Mouse (Mus musculus): ENCODE data around the gene Katnb1.

Gene Katnb1

DNA sequence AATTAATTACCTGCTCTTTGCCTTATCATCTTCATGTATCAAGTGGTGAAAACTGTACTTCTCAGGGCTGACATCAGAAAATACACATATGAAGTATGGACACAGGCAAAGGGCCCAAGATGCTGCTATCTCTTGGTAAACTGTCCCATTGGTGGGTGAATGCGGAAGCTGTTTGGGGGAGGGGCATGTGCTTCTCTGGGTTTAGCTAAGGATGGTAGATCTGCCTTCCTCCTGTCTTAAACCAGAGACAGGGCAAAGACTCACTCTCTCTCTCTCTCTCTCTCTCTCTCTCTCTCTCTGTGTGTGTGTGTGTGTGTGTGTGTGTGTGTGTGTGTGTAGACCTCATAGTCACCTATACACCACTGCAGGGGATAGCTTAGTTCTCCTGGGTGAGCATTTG lies 60.0 kb downstream of the Katnb1 start:
- no peak for DNase-seq

GRCm38 (mm10) chr8:95141469-95142074 lies 60.6 kb downstream of the Katnb1 start:
- DNase-seq, result peak; percentile 60

GRCm38 (mm10) chr8:95142075-95142831 lies 61.3 kb downstream of the Katnb1 start:
- peak; percentile 87 for DNase-seq

GRCm38 (mm10) chr8:95142985-95143804 lies 62.2 kb downstream of the Katnb1 start:
- peak; percentile 60 for DNase-seq

GRCm38 (mm10) chr8:95143805-95144630 lies 63.0 kb downstream of the Katnb1 start:
- DNase-seq, result no peak

DNA sequence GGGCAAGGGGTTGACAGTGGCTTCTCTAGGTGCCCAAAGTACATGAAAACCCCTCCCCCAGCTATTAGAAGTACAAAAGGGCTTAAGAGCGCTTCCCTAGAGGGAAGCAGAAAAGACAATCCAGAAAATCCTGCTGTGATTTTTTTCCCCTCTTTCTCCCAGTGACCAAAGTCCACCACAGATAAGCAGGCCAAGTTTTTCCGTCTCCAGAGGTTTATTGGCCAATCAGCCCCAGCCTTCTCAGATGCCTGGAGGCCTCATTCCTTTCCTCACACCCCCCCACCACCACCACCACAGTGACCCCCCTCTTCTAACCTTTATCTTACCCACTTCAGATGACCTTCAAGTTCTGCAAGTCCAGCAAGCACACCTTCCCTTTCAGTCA lies 63.6 kb downstream of the Katnb1 start:
- no peak for DNase-seq

GRCm38 (mm10) chr8:95146044-95146745 lies 65.2 kb downstream of the Katnb1 start:
- no peak for DNase-seq

GRCm38 (mm10) chr8:95146846-95147245 lies 65.9 kb downstream of the Katnb1 start:
- DNase-seq, result no peak

DNA sequence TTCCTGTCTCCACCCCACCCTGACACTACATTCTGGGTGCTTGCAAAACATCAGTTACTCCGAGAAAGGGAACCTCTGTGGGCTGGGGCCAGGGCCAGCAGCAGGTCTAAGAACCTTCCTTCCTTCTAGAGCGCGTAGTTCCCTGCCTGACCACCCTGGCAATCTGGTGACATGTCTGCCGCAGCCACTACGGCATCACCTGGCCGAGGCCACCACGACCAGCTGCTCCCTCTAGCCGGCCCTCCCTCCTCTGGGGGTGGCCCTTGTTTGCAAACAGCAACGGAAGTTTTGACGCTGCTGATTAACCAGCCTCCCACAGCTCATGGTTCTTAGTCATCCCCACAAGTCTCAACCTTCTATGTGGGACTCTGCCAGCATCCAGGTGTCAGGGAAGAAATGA lies 68.4 kb downstream of the Katnb1 start:
- DNase-seq, result no peak

DNA sequence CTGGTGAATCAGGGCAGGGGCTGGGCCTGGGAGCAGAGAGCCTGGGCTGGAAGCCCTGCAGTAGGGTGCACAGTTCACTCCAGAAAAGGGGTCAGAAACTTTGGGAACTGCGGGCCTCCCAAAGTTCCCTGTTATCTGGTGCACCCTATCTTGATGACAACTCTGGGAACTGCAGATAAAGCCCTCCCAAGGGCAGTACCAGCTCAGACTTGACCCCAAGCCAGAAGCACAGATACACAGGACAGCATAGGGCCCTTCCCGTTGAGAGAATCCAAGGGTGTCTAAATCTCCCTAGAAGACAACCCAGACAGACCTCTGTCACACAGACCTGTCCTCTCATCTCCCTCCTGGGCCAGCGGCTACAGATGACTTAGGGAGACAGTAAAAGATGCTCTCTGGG lies 69.6 kb downstream of the Katnb1 start:
- no peak for DNase-seq

Data from retina, postnatal 1 day (tissue).